Mouse (Mus musculus) bone marrow macrophage, adult 2 months (primary cell): Measurements from ENCODE around the gene Lrrc61.

Source experiments
- CTCF ChIP-seq: IDR thresholded peaks from 2 replicates; pipeline ENCODE4 v1.5.1; 2012; ENCODE audit warnings: low read depth, mild to moderate bottlenecking, low read length, moderate library complexity
- POLR2A ChIP-seq: IDR thresholded peaks from 2 replicates; pipeline ENCODE4 v1.6.1; 2012; ENCODE audit warnings: mild to moderate bottlenecking, low read depth, low read length, borderline replicate concordance

- TF ChIP-seq CTCF (no peak), POLR2A (no peak)
Measured at GRCm38 (mm10) chr6:48510426-48510825, 44.2 kb upstream of the Lrrc61 start.
